Mouse (Mus musculus) embryo, embryonic 11 days (tissue): ENCODE data around the gene Crk.
"Not testable (repeated sequence)": the region's sequence is repeated elsewhere in the genome, so short reads cannot be mapped to it uniquely, and the experiment has no call there.

ENCODE experiments used
- DNase-seq: peaks from one replicate; pipeline ENCODE4 v3.0.0-alpha.2; 2015

Gene Crk

DNA sequence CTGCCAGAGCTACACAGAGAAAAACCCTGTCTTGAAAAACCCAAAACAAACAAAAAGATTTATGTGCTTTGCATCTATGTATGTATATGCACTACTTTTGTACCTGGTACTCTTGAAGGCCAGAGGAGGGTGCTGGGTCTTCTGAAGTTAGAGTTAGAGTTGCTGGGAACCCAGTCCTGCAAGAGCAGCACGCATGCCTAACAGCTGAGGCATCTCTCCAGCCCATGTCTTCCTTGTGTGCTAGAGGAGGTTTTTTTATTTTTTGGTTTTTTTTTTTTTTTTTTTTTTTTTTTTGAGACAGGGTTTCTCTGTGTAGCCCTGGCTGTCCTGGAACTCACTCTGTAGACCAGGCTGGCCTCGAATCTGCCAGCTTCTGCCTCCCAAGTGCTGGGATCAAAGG, 9.1 kb downstream of the Crk start:
- no peak for DNase-seq

DNA sequence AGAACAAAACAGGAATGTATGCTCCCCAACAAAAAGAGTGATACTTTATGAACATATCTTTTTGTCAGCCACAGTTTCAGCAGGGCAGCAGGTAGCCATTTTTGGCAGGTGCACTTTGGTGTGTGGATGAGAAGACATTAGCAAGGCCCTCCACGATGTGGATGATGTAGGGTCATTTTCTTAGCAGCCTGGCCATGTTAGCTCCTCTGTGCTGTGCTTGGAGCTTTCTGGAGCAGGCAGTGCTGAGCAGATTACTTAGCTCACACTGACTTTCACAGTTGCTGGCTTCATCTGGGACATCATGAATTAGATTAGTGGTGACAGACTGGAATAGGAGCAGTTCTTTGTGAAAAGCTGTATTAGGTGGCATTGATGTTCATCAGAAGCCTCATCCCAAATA, 10.9 kb downstream of the Crk start:
- DNase-seq: no peak

GRCm38 (mm10) chr11:75691047-75691446, 12.0 kb downstream of the Crk start:
- DNase-seq: no peak

GRCm38 (mm10) chr11:75693570-75693969, 14.5 kb downstream of the Crk start:
- DNase-seq: no peak

- not testable (repeated sequence) for DNase-seq
Measured at GRCm38 (mm10) chr11:75697464-75697863, 18.4 kb downstream of the Crk start.

DNA sequence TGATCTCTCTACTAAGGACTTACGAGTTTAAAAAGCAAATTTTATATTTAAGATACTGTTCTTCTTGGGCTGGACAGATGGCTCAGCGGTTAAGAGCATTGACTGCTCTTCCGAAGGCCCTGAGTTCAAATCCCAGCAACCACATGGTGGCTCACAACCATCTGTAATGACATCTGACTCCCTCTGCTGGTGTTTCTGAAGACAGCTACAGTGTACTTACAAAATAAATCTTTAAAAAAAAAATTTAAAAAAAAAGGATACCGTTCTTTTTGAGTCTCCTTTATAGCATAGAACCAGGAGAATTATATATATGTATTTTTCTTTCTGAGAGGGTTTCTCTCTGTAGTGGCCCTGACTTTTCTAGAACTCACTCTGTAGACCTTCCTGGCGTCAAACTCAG, 21.5 kb downstream of the Crk start:
- DNase-seq: no peak

GRCm38 (mm10) chr11:75702761-75703160, 23.7 kb downstream of the Crk start:
- DNase-seq: no peak

GRCm38 (mm10) chr11:75703748-75704147, 24.7 kb downstream of the Crk start:
- no peak for DNase-seq

DNA sequence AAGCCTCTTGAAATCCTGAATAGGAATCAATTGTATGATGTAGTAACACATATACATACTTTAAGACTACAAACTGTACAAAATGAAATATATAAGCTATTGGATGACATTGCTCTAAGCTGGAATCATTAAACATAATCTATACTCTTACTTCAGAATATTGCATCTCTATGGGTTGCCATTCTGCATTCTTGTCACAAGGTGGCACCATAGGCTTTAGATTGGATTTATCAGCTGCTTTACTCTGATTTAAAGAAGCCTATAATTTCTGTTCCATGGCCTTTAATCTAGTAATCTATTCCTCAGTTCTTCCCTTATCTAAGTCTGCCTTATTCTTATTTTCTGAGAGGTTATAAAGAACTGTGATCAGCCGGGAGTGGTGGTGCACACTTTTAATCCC, 34.9 kb downstream of the Crk start:
- no peak for DNase-seq

- DNase-seq: peak; percentile 21
Measured at GRCm38 (mm10) chr11:75715556-75715955, 36.5 kb downstream of the Crk start.

DNA sequence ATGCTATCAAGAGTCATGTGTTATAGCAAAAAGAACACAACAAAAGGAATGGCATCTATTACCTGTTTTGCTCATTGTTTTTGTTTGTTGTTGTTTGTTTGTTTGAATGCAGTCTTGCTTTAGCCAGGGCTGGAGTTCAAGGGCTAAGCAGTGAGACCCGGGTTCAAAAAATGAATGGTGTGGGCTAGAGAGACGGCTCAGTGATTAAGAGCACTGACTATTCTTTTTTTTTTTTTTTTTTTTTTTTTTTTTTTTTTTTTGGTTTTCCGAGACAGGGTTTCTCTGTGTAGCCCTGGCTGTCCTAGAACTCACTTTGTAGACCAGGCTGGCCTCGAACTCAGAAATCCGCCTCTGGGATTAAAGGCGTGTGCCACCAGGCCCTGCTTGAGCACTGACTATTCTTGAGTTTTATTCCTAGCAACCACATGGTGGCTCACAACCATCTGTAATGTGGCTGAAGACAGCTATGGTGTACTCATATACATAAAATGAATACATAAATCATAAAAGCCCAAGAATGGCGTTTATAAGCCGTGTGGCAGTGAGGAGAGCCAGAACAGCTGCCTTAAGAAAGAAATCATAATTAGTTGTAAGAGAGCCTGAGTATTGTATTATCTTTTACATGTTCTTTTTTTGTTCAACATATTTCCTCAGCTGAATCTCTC, 37.7 kb downstream of the Crk start:
- no peak for DNase-seq

DNA sequence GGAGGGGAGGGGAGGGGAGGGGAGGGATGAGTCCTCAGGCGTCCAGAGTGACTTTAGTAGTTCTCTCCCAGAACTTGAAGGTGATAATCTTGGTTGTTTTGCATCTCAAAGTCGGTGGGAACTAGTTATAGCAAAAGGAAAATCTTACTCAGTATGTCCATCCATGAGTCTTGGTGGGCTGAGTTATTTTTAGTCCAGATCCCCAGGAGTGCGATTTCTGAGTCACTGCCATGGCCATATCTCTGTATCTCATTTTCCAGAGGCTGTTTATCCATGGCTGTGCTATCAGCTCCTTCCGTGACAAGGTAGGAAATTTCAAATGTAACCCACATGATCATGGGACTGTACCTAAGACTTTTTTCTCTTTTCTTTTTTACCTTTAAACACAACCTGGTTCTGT, 43.3 kb downstream of the Crk start:
- no peak for DNase-seq

DNA sequence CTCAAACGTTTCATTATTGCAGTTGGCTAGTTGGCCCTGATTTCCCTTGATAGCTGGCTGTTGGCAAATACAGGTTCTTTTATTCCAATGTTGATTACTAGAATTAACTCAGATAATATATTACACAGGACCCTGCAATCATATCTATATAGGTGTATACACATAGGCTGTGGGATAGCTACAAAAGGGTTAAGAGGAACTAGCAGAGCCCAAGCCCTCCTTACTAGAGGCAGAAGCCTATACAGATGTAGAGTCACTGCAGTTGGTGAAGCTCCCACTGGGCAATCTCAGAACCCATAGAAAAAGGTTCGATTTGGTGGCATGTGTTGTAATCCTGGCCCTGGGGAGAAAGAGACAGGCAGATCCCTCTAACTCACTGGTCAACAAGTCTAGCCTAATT, 48.1 kb downstream of the Crk start:
- DNase-seq: no peak

- not testable (repeated sequence) for DNase-seq
Measured at GRCm38 (mm10) chr11:75727659-75728058, 48.6 kb downstream of the Crk start.

DNA sequence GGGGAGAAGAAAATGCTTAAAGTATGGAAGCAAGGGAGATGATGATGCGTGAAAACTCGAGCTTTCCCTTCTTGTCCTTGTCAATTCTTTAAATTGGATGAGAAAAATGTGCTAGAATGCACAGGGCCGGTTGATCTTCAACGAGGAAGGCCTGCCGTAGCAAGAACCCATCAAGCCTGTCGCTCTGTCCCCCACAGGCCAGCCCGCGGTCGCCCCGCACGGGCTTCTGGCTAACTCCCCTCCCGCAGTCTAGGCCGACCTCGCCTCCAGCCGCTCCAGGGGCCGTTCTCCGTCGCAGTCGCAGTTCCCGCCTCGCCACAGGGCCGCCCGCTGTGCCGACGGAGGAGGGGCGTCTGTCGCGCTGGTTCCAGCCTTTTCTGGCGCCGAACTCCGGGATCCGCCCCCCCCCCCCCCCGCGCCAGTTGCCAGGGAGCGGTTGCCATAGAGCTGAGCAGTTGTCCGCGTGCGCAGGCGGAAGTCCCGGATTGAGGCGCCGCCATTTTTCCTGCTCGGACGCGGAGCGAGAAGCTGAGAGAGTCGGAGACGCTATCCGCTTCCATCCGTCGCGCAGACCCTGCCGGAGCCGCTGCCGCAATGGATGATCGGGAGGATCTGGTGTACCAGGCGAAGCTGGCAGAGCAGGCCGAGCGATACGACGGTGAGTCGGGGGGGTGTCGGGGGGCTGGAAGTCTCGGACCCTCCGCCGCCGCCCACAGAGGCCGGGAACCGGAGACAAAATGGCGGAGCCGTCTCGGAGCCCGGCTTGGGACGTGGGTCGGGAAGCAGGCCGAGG, 53.6 kb downstream of the Crk start, which contains the start of gene Ywhae:
Gene Ywhae (plus strand): TSS at position 436 of the 793 bp plus-strand sequence.
- peak; percentile 95 for DNase-seq

- DNase-seq: peak; percentile 83
Measured at GRCm38 (mm10) chr11:75733227-75733940, 54.3 kb downstream of the Crk start.

- DNase-seq: no peak
Measured at GRCm38 (mm10) chr11:75735462-75736252, 56.6 kb downstream of the Crk start.

DNA sequence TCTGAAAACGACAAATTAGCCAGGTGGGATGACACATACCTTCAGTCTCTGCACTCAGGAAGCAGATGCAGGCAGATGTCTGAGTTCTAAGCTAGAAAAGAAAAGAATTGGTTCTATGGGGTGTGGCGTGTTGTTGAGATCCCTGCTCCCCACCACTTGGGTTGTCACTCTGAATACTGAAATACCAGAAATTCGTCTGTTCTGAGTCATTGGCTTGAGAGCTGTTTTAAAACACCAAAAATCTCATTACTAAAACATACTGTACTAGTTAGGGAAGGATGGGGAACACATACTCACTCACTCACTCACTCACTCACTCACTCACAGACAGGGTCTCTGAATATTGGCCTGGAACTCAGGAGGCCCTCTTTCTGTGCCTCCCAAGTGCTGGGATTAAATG, 57.9 kb downstream of the Crk start:
- DNase-seq: no peak

DNA sequence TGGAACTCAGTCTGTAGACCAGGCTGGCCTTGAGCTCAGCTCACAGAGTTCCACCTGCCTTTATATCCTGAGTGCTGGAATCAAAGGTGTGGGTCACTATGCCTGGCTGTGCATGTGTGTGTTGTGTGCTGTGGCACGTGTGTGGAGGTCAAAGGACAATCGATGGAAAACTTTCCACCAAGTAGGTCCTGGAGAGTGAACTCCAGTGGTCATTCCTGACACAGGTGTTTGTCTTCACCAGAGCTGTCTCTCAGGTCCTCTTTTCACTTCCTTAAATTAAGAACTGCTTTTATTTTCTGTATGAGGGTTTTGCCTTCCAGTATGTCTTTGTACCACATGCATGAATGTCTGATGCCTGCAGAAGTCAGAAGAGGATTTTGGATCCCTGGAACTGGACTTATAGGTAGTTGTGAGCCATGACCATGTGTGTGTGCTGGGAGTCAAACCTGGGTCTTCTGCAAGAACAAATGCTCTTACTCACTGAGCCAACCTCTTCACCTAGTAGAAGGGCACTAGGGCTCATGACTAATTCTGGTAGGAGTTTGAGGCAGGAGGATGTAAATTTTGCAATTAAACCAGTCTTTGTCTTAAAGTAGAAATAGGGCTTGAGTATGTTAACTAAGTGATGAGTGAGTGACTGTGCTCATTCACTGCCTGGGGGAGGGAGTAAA, 58.9 kb downstream of the Crk start:
- no peak for DNase-seq

DNA sequence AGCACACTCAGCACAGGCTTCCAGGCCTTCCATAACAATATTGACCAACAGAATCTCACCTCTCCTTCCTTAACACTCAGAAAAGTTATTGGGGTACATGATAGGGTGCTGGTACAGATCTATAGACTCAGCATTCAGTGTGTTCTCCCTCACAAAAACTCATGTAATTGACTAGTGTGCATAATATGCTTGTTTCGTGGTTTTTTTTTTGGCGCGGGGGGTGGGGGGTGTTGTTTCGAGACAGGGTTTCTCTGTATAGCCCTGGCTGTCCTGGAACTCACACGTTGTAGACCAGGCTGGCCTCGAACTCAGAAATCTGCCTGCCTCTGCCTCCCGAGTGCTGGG, 59.4 kb downstream of the Crk start:
- DNase-seq: no peak

DNA sequence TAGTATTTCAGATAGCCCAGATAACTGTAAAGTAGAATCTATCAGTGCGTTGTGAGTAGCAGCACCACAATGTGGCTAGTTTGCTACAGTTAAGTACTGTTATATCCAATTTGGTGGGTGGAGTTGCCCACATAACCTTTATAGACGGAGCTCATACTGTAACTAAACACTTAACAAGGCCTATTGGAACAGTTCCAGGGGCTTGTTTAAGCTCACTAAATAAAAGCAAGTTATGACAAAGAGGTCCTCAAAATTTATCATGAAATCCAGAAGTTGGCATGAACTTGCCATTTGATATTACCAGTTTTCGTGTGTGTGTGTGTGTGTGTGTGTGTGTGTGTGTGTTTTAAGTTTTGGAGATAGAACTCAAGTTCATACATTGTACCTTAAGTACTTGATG, 61.1 kb downstream of the Crk start:
- DNase-seq: no peak

GRCm38 (mm10) chr11:75741615-75742014, 62.6 kb downstream of the Crk start:
- no peak for DNase-seq

GRCm38 (mm10) chr11:75744761-75745160, 65.7 kb downstream of the Crk start:
- DNase-seq: no peak
